Mouse (Mus musculus): ENCODE measurements around the gene Neurl4. TPM values are rescaled to one million over a fixed set of nuclear protein-coding genes. Genes with fewer than 3 reads are reported as not detected.
A peak's percentile ranks its signal among the peaks of the same experiment; 100 is the strongest.

Gene Neurl4
- polyA plus RNA-seq, 1 experiment from 2014 or later, result 15.5 TPM

GRCm38 (mm10) chr11:69872451-69872850 lies 28.4 kb upstream of the Neurl4 start:
- 80% methylated on average over 4 of the region's 4 CpGs for WGBS
- Histone ChIP-seq H3K4me1 (peaks cover 6% of the 10 kb centered on the region; the same call in 1 of the 2 replicates), H3K36me3 (ENCODE audit: poor library complexity, severe bottlenecking) (no peaks in the 10 kb centered on the region), H3K9ac (no peak overlapping the region), H3K9me3 (replicated peaks) (no peaks in the 10 kb centered on the region), H3K4me2 (no peak overlapping the region), H3K27ac (no peak overlapping the region), H3K4me3 (no peak overlapping the region), H3K27me3 (no peaks in the 10 kb centered on the region)
- no peak for ATAC-seq

- no peak overlapping the region for H3K9ac ChIP-seq
Measured at GRCm38 (mm10) chr11:69876186-69876585, 24.7 kb upstream of the Neurl4 start.

DNA sequence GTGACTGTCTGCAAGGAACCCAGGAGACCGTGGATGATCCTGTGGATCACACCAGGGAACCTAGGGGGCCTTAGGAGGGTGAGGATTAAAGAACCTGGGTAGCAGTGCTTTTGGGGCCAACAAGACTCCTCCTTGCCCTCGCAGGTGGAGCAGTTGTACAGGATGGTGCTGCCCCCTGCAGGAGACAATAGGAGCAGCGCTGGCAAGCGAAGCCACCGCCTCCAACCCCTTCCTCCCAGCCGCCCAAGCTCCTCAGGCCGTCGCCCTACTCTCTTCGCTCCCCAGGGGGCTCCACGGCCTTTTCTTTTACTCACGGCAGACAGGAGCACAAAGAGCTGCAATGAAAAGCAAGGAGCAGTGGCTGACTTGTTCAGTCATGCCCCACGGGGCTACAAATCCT lies 24.0 kb upstream of the Neurl4 start:
- Histone ChIP-seq H3K9ac (0 out of 2 replicates have a peak overlapping the region, but pooled peaks have one; percentile 37), H3K4me1 (peaks cover 26% of the 10 kb centered on the region), H3K36me3 (ENCODE audit: poor library complexity, severe bottlenecking) (no peaks in the 10 kb centered on the region), H3K27ac (no peak overlapping the region; the same call in 1 of the 2 replicates), H3K4me3 (peak overlapping the region; percentile 17), H3K9me3 (replicated peaks) (no peaks in the 10 kb centered on the region), H3K27me3 (peaks cover 29% of the 10 kb centered on the region), H3K4me2 (peak overlapping the region; percentile 48)
- ATAC-seq, result peak; percentile 52; the same call in 1 of the 2 replicates
- WGBS, result 2% methylated on average over 12 of the region's 12 CpGs

More at GRCm38 (mm10) chr11:69876186-69876585, 24.7 kb upstream of the Neurl4 start:
- H3K27ac ChIP-seq, result no peak overlapping the region
- WGBS, result 74% methylated on average over 7 of the region's 7 CpGs
- no peak for ATAC-seq
- H3K36me3 ChIP-seq (ENCODE audit: poor library complexity, severe bottlenecking), result no peaks in the 10 kb centered on the region
- no peaks in the 10 kb centered on the region for H3K9me3 ChIP-seq (replicated peaks)
- H3K4me3 ChIP-seq, result no peak overlapping the region
- H3K4me1 ChIP-seq, result peaks cover 19% of the 10 kb centered on the region
- H3K4me2 ChIP-seq, result no peak overlapping the region
- peaks cover 22% of the 10 kb centered on the region for H3K27me3 ChIP-seq

GRCm38 (mm10) chr11:69877878-69878277 lies 23.0 kb upstream of the Neurl4 start, which contains the start of gene Tmem95:
TSS of gene Tmem95 (minus strand) at chr11:69878018.
- no peak within 1 kb of the TSS; the same call in 1 of the 2 replicates for H3K27ac ChIP-seq
- H3K4me2 ChIP-seq, result peak within 1 kb of the TSS; percentile 48
- 0 out of 2 replicates have a peak within 1 kb of the TSS, but pooled peaks have one; percentile 37 for H3K9ac ChIP-seq
- peak within 1 kb of the TSS; percentile 17 for H3K4me3 ChIP-seq
- no peak for ATAC-seq
- 87% methylated on average over 11 of the region's 11 CpGs for WGBS
- no peaks in the 10 kb centered on the region for H3K36me3 ChIP-seq (ENCODE audit: poor library complexity, severe bottlenecking)
- H3K4me1 ChIP-seq, result peaks cover 26% of the 10 kb centered on the region
- no peaks in the 10 kb centered on the region for H3K9me3 ChIP-seq (replicated peaks)
- peaks cover 39% of the 10 kb centered on the region for H3K27me3 ChIP-seq

DNA sequence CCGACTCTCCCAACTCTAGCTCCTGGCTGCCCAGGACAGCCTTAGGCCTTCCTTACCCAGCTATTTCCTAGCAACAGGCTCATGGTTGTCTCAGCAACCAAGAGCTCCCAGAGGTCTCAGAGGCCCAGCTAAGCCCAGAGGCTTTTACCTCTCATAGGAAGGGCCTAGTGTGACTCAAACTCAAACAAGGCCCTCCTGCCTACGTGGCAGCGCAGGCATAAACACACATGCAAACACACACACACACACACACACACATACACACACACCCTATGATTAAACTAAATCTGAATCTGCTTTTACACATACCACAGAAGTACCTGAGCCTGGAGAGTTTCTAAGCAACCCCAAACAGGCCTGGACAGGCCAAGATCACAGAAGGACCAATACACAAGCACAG lies 22.5 kb upstream of the Neurl4 start:
- Histone ChIP-seq H3K36me3 (ENCODE audit: poor library complexity, severe bottlenecking) (no peaks in the 10 kb centered on the region), H3K4me2 (no peak overlapping the region), H3K27me3 (peaks cover 39% of the 10 kb centered on the region), H3K27ac (no peak overlapping the region), H3K4me3 (no peak overlapping the region), H3K9me3 (replicated peaks) (no peaks in the 10 kb centered on the region), H3K4me1 (peaks cover 26% of the 10 kb centered on the region), H3K9ac (no peak overlapping the region)
- no peak for ATAC-seq
- WGBS, result 88% methylated on average over 3 of the region's 3 CpGs

DNA sequence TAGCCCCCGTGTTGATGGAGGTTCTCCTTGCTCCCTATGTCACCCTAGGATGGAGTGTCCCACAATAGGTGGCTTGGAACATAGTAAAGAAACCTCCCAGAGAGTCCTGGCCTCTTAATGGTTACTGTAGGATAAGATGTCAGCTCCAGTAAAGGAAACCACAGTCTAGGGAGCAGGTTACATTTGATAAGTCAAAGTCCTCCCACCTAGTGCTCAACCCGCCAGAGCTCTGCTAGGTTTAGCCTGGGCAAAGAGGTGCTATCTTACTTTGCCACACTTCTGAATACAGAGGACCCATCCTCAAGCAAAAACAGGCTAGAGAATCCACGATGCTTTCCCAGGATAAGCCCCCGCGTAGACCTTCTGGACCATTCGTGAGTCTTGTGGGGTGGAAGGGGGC lies 21.9 kb upstream of the Neurl4 start:
- Histone ChIP-seq H3K4me1 (peaks cover 26% of the 10 kb centered on the region), H3K27me3 (peaks cover 39% of the 10 kb centered on the region), H3K4me2 (no peak overlapping the region), H3K9me3 (replicated peaks) (no peaks in the 10 kb centered on the region), H3K4me3 (no peak overlapping the region), H3K9ac (no peak overlapping the region), H3K36me3 (ENCODE audit: poor library complexity, severe bottlenecking) (no peaks in the 10 kb centered on the region), H3K27ac (no peak overlapping the region)
- 88% methylated on average over 6 of the region's 6 CpGs for WGBS
- no peak for ATAC-seq

DNA sequence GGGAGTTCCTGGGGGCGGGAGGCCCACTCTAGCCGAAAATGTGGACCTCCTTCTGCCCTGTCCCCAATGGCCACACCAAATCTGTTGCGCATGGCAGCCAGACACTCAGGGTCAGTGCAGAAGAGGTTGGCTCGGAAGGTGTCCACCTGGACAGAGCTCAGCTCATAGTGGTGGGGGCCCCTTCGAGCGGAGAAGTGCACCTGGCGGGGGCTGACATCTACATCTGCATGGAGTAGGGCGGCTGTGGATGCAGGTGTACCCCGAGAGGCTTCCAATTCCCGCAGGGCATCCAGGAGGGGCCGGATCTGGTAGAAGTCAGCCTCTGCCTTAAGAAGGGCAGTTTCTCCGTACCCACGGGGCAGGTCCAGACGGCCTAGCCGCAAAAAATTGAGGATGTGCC lies 21.2 kb upstream of the Neurl4 start:
- peak overlapping the region; percentile 67 for H3K4me2 ChIP-seq
- no peak for ATAC-seq
- H3K9me3 ChIP-seq (replicated peaks), result no peaks in the 10 kb centered on the region
- no peak overlapping the region for H3K27ac ChIP-seq
- H3K36me3 ChIP-seq (ENCODE audit: poor library complexity, severe bottlenecking), result no peaks in the 10 kb centered on the region
- H3K27me3 ChIP-seq, result peaks cover 39% of the 10 kb centered on the region
- peak overlapping the region; percentile 58; the same call in 1 of the 2 replicates for H3K9ac ChIP-seq
- WGBS, result 62% methylated on average over 15 of the region's 15 CpGs
- peaks cover 26% of the 10 kb centered on the region for H3K4me1 ChIP-seq
- no peak overlapping the region for H3K4me3 ChIP-seq

GRCm38 (mm10) chr11:69880506-69880852 lies 20.4 kb upstream of the Neurl4 start:
- Histone ChIP-seq H3K9me3 (replicated peaks) (no peaks in the 10 kb centered on the region), H3K36me3 (ENCODE audit: poor library complexity, severe bottlenecking) (no peaks in the 10 kb centered on the region)

GRCm38 (mm10) chr11:69880853-69881603 lies 19.8 kb upstream of the Neurl4 start, which contains the start of gene Kctd11:
TSS of gene Kctd11 (minus strand) at chr11:69881406.
- Histone ChIP-seq H3K27me3 (peaks cover 39% of the 10 kb centered on the region), H3K9me3 (replicated peaks) (no peaks in the 10 kb centered on the region), H3K4me3 (peak within 1 kb of the TSS; percentile 43), H3K36me3 (ENCODE audit: poor library complexity, severe bottlenecking) (no peaks in the 10 kb centered on the region), H3K4me1 (peaks cover 26% of the 10 kb centered on the region), H3K4me2 (peak within 1 kb of the TSS; percentile 67), H3K27ac (no peak within 1 kb of the TSS), H3K9ac (peak within 1 kb of the TSS; percentile 58)
- WGBS, result under 1% methylated on average over 38 of the region's 46 CpGs
- ATAC-seq, result peak; percentile 77

More at GRCm38 (mm10) chr11:69880506-69880852, 20.4 kb upstream of the Neurl4 start:
- H3K27me3 ChIP-seq, result peaks cover 39% of the 10 kb centered on the region
- no peak overlapping the region for H3K27ac ChIP-seq
- ATAC-seq, result peak; percentile 36
- H3K9ac ChIP-seq, result peak overlapping the region; percentile 58
- WGBS, result under 1% methylated on average over 18 of the region's 18 CpGs
- H3K4me3 ChIP-seq, result peak overlapping the region; percentile 43
- H3K4me2 ChIP-seq, result peak overlapping the region; percentile 67
- H3K4me1 ChIP-seq, result peaks cover 26% of the 10 kb centered on the region

DNA sequence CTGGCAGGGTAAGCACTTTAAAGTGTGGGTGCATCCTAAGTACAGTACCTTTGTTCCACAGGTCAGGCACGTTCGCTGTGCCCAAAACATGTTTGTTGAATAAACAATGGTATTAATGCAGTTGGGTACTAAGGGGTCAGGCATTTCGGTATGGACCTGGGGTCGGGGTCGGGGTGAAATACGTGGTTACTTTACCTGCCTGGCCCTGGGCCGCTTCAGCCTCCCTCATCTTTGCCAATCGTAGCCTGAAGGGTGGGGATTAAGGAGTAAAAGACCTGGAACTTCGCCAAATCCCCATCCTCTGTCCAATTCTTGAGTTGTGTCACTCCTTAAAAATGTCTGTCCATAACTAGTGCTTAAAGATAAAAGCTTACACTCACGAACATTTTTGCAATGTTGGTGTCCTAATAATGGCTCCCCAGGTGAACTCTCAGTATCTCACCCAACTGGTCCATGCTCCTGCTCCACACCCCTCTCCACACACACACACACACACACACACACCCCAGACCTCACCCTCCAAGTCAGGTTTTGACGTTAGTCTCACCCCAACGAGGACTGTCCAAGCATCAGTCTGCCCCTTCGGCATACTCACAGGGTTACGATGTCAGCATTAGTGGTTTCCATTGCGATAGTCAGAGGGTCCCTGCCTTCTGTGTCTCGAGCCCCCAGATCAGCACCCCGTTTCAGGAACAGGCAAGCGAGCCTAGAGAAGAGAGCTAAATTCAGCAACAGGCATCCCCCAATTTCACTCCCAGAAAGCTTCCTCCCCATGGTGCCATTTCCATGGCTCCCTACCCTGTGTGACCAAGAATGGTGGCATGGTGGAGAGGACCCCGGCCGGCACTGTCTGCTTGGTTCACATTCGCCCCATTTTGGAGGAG lies 18.8 kb upstream of the Neurl4 start:
- no peak overlapping the region for H3K27ac ChIP-seq

DNA sequence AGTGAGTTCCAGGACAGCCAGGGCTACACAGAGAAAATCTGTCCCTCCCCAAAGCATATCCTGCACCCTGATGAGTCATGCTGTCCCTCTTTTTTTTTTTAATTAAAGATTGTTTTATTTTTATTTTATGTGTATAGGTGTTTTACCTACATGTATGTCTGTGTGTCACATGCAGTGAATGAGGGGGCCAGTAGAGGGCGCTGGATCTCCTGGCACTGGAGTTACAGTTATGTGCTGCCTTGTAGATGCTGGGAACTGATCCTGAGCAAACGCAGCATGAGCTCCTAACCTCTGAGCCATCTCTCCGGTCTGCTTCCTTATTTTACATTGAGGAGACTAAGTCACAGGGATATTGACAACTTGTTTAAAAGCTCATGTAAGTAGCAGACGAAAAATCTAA lies 17.8 kb upstream of the Neurl4 start:
- Histone ChIP-seq H3K4me3 (no peak overlapping the region), H3K9ac (no peak overlapping the region), H3K27me3 (peaks cover 39% of the 10 kb centered on the region), H3K9me3 (replicated peaks) (no peaks in the 10 kb centered on the region), H3K4me2 (no peak overlapping the region), H3K36me3 (ENCODE audit: poor library complexity, severe bottlenecking) (no peaks in the 10 kb centered on the region), H3K4me1 (peaks cover 18% of the 10 kb centered on the region), H3K27ac (no peak overlapping the region)
- no peak for ATAC-seq
- WGBS, result 63% methylated on average over 4 of the region's 4 CpGs

More for the DNA sequence above, 18.8 kb upstream of the Neurl4 start:
- H3K9ac ChIP-seq, result no peak overlapping the region
- peaks cover 39% of the 10 kb centered on the region for H3K27me3 ChIP-seq
- H3K9me3 ChIP-seq (replicated peaks), result no peaks in the 10 kb centered on the region
- peaks cover 25% of the 10 kb centered on the region for H3K4me1 ChIP-seq
- H3K36me3 ChIP-seq (ENCODE audit: poor library complexity, severe bottlenecking), result no peaks in the 10 kb centered on the region
- H3K4me2 ChIP-seq, result peak overlapping the region; percentile 67
- H3K4me3 ChIP-seq, result peak overlapping the region; percentile 43
- WGBS, result 56% methylated on average over 21 of the region's 21 CpGs
- ATAC-seq, result no peak
